Mouse (Mus musculus) limb, embryonic 13.5 days (tissue): ENCODE measurements around the gene Chrna1. TPM values are rescaled to one million over a fixed set of nuclear protein-coding genes. Genes with fewer than 3 reads are reported as not detected.
A peak's percentile ranks its signal among the peaks of the same experiment; 100 is the strongest.

Experiments used
- ATAC-seq: fragments of 200-750 bp; cut with Nextera tagmentation; 2 replicates; pipeline ENCODE4 v1.8.0; 2017; ENCODE audit warnings: low read depth, moderate number of reproducible peaks, moderate TSS enrichment; ENCODE audit not compliant: low FRiP score
- H3K27ac ChIP-seq: fragments of 300-500 bp; sonication (generic); 2 replicates; pipeline ENCODE4 v1.5.1; 2015; ENCODE audit warnings: inconsistent platforms, mild to moderate bottlenecking, moderate library complexity
- H3K27me3 ChIP-seq: fragments of 300-500 bp; sonication (generic); 2 replicates; pipeline ENCODE4 v1.6.1; 2015; ENCODE audit warnings: mild to moderate bottlenecking, inconsistent platforms
- H3K36me3 ChIP-seq: fragments of 300-500 bp; sonication (generic); 2 replicates; pipeline ENCODE4 v1.6.1; 2015; ENCODE audit warnings: inconsistent platforms, mild to moderate bottlenecking, moderate library complexity
- H3K4me1 ChIP-seq: fragments of 300-500 bp; sonication (generic); 2 replicates; pipeline ENCODE4 v1.6.1; 2015; ENCODE audit warnings: inconsistent platforms
- H3K4me2 ChIP-seq: fragments of 300-500 bp; sonication (generic); replicated peaks from 2 replicates; pipeline ENCODE4 v1.6.1; 2015; ENCODE audit warnings: inconsistent platforms, mild to moderate bottlenecking, moderate library complexity
- H3K4me3 ChIP-seq: fragments of 300-500 bp; sonication (generic); 2 replicates; pipeline ENCODE4 v1.5.1; 2015; ENCODE audit warnings: moderate library complexity, mild to moderate bottlenecking, inconsistent platforms
- H3K9ac ChIP-seq: fragments of 300-500 bp; sonication (generic); 2 replicates; pipeline ENCODE4 v1.6.1; 2015; ENCODE audit warnings: mild to moderate bottlenecking, inconsistent platforms
- H3K9me3 ChIP-seq: fragments of 300-500 bp; sonication (generic); 2 replicates; pipeline ENCODE4 v1.6.1; 2016; ENCODE audit warnings: inconsistent platforms
- WGBS: fragments of 180-500 bp; shearing (Covaris S2); methylation state at CpG from one replicate; pipeline ENCODE4 v1.1.7; 2015; 5-methylcytosine and 5-hydroxymethylcytosine counted together
- polyA plus RNA-seq: library from polyadenylated mRNA; unstranded; fragments of >200 nt; fragmentation: Nextera tagmentation; extraction: Ambion mirVana; gene quantifications from 2 replicates; pipeline ENCODE4 v1.2.1, GENCODE M21; 2015

The Chrna1 gene
- polyA plus RNA-seq, 1 experiment from 2014 or later: 14.4 TPM

DNA sequence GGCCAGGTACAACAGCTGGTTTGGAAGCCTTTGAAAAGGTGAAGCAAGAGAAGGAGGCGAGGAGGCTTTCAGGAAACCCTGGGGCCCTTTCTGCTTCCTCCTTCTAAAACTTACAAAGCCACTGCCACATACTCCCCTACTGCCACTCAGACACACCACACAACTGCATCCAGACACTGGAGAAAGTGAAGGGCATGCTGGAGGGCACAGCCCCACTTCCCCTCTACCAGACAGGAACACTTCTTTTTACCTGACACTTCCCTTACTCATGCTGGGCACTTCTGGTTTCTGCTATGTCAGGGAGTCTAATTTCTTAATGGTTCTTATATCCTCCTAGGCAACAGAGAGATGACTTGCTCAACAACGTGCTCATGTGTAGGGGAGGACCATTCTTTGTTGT is 31.6 kb downstream of the Chrna1 start:
- WGBS: 46% methylated on average over 2 of the region's 2 CpGs
- Histone ChIP-seq H3K36me3 (no peaks in the 10 kb centered on the region), H3K27me3 (no peaks in the 10 kb centered on the region), H3K9me3 (no peaks in the 10 kb centered on the region), H3K9ac (no peak overlapping the region), H3K27ac (no peak overlapping the region), H3K4me1 (peaks cover 34% of the 10 kb centered on the region), H3K4me3 (no peak overlapping the region), H3K4me2 (no peak overlapping the region)
- ATAC-seq: no peak

DNA sequence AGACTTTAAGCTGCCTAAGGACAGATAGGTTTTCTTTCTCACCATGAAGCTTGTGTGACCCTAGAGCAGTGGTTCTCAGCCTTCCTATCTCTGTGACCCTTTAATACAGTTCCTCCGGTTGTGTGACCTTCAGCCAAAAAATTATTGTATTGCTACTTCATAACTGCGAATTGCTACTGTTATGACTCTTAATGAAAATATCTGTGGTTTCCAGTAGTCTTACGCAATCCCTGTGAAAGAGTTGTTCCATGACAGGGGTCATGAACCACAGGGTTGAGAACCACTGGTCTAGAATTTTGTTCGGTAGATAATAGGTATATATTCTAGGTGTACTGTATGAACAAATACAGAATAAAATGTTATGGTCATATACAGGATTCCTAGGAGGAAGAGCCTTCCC is 32.9 kb downstream of the Chrna1 start:
- no peaks in the 10 kb centered on the region for H3K36me3 ChIP-seq
- H3K4me2 ChIP-seq: no peak overlapping the region
- no peaks in the 10 kb centered on the region for H3K9me3 ChIP-seq
- no peak overlapping the region for H3K9ac ChIP-seq
- H3K4me1 ChIP-seq: peaks cover 31% of the 10 kb centered on the region
- no peak overlapping the region for H3K4me3 ChIP-seq
- H3K27ac ChIP-seq: no peak overlapping the region
- H3K27me3 ChIP-seq: no peaks in the 10 kb centered on the region
- 92% methylated on average over 4 of the region's 4 CpGs for WGBS
- no peak for ATAC-seq

DNA sequence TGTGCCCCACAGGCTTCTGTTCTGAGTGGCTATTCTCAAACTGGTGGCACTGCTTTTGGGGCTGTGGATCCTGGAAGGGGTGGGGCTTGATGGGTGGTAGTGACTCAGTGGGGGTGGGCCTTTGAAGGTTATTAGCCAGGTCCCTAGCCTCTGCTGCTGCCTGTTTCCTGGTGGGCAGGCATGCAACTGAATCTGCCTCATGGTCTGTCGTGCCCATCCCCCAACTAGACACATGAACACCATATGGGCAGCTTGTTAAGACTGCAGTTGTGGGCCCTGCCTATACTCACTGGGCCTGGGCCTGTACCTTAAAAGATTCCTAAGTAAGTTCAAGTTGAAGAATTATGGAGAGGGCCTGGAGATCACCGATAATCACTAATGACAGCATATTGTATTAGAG is 34.6 kb downstream of the Chrna1 start:
- H3K27me3 ChIP-seq: no peaks in the 10 kb centered on the region
- H3K4me1 ChIP-seq: peaks cover 37% of the 10 kb centered on the region
- no peaks in the 10 kb centered on the region for H3K9me3 ChIP-seq
- H3K4me3 ChIP-seq: no peak overlapping the region
- peak overlapping the region; percentile 28; the same call in 1 of the 2 replicates for H3K27ac ChIP-seq
- H3K4me2 ChIP-seq: no peak overlapping the region
- ATAC-seq: 0 out of 2 replicates have a peak, but pooled peaks have one; percentile 62
- 22% methylated on average over 2 of the region's 2 CpGs for WGBS
- H3K9ac ChIP-seq: no peak overlapping the region
- no peaks in the 10 kb centered on the region for H3K36me3 ChIP-seq

DNA sequence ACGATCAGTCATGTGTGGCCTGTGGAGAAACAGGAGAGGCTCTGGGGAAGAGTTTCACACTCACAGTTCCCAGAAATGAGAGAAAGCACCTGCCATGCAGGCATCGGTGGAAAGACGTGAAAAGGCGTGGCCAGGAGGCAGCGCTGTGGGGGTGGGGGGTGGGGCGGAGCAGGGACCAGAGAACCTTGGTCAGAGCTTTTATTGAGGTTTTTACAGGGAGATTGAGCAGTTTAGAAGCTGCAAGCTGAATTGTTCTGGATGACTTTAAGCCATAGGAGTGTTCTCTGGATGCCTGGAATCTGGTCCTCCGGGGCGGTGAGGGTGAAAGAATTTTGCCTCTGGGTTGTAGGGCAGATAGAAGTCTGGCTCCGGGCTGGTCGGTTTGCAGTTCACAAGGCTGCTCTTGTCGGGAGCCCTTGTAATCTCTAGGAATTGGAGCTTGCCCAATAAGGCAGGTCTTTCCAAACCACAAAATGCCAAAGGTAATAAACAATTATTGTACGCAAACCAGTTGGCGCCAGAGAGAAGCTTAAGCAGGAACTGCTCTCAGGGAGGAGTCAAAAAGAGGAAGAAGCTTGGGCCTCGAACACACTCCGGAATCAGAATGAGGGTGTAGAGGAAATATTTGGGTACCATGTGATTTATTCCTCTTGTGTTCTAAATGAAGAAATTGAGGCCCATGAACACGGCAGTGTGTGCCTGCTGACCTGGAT is 39.5 kb downstream of the Chrna1 start:
- H3K27ac ChIP-seq: peak overlapping the region; percentile 52; the same call in 1 of the 2 replicates
- peaks cover 40% of the 10 kb centered on the region for H3K4me1 ChIP-seq
- H3K4me3 ChIP-seq: peak overlapping the region; percentile 16; the same call in 1 of the 2 replicates
- no peaks in the 10 kb centered on the region for H3K9me3 ChIP-seq
- H3K9ac ChIP-seq: no peak overlapping the region
- WGBS: 7% methylated on average over 16 of the region's 16 CpGs
- H3K4me2 ChIP-seq: peak overlapping the region; percentile 56
- peak; percentile 45 for ATAC-seq
- no peaks in the 10 kb centered on the region for H3K27me3 ChIP-seq
- no peaks in the 10 kb centered on the region for H3K36me3 ChIP-seq

DNA sequence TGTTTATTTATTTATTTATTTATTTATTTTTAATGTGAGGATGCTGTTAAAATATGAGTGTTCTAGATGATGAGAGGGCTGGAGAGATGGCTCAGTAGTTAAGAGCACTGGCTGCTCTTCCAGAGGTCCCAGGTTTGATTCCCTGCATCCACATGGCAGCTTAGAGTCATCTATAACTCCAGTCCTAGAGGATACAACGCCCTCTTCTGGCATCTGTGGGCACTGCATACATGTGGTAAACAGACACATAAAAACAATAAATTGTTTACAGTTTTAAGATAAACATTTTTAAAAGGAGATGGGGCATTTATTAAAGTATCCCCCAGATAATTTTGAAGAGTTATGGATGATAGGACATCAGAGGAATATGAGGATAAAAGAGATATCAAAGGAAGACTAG is 40.4 kb downstream of the Chrna1 start:
- Histone ChIP-seq H3K9ac (no peak overlapping the region), H3K4me1 (peaks cover 39% of the 10 kb centered on the region), H3K4me2 (no peak overlapping the region), H3K9me3 (no peaks in the 10 kb centered on the region), H3K27ac (no peak overlapping the region), H3K27me3 (no peaks in the 10 kb centered on the region), H3K36me3 (no peaks in the 10 kb centered on the region), H3K4me3 (no peak overlapping the region)
- 24% methylated on average over 1 of the region's 1 CpGs for WGBS
- ATAC-seq: no peak

DNA sequence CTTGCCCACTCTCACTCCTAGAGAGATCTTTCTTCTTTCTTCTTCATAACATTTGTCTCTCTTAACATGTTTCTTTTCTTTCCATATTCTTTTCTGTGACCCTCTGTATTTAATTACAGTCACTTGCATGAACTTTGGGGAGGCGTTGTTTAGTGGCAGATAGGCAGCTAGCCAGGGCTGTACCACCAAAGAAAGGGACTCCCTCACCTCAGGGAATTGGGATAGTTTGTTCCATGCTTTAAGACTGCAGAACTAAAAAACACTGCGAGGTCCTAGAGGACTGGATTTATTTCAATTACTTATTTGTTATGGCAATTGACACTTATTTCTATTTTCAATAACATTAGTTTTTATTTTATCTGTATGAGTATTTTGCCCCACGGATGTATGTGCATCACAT is 41.0 kb downstream of the Chrna1 start:
- peaks cover 41% of the 10 kb centered on the region for H3K4me1 ChIP-seq

DNA sequence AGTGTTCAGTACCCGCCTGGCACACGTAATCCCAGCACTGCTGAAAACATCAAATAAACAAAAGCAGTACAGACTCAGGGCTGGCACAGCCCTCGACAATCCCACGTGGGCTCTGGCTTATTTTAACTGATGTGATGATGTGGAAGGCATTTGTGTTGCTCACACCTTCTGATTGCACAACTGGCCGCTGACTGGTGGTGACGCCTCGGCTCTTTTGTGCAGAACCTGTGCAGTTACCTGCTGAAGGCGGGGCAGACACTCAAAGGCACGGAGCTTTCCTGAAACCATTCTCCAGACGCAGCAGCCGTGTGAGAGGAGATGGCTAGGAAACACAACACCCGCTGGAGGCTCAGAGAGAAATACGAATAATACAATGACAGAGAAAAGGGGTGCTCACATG is 41.5 kb downstream of the Chrna1 start:
- 61% methylated on average over 13 of the region's 13 CpGs for WGBS
- no peak for ATAC-seq
- H3K9ac ChIP-seq: no peak overlapping the region
- H3K4me3 ChIP-seq: no peak overlapping the region
- no peaks in the 10 kb centered on the region for H3K27me3 ChIP-seq
- no peaks in the 10 kb centered on the region for H3K36me3 ChIP-seq
- H3K4me1 ChIP-seq: peaks cover 35% of the 10 kb centered on the region
- H3K9me3 ChIP-seq: no peaks in the 10 kb centered on the region
- no peak overlapping the region for H3K27ac ChIP-seq
- no peak overlapping the region for H3K4me2 ChIP-seq

More for the DNA sequence above, 41.0 kb downstream of the Chrna1 start:
- H3K27me3 ChIP-seq: no peaks in the 10 kb centered on the region
- H3K27ac ChIP-seq: no peak overlapping the region
- H3K4me3 ChIP-seq: no peak overlapping the region
- ATAC-seq: no peak
- H3K9me3 ChIP-seq: no peaks in the 10 kb centered on the region
- H3K4me2 ChIP-seq: no peak overlapping the region
- no peaks in the 10 kb centered on the region for H3K36me3 ChIP-seq
- 77% methylated on average over 3 of the region's 3 CpGs for WGBS
- no peak overlapping the region for H3K9ac ChIP-seq

DNA sequence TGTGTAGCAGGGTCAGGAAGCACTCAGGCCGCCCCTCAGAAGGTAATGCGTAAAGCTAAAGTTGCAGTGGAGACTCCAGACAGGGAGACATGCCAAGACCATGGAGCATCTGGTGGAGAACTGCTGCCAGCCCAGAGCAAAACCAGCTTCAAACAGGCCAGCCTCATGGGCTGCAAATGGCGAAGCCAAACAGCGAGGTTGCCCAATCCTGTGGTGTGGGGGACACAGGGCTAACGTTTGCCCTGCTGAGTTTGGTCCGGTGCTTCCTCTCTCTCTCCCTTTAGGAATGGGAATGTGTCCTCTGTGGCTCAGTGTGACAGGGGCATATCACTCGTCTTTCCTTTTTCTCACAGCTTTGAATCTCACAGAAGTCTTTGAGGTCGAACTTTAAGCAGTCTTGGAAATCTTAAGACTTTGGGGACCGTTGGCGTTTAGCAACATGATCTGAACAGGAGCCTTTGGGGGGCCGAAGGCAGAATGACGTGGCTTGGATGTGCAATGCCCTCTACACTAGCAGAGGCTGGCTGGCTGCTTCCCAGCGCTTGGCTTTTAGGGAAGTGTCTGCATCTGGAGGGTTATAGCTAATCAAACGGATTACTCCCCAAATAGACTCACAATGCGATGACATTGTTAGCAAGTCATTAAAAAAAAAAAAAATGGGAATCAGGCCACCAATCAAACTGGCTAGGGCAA is 43.9 kb downstream of the Chrna1 start:
- H3K4me1 ChIP-seq: peaks cover 28% of the 10 kb centered on the region
- H3K27me3 ChIP-seq: no peaks in the 10 kb centered on the region
- H3K4me3 ChIP-seq: no peak overlapping the region
- no peak overlapping the region for H3K9ac ChIP-seq
- H3K27ac ChIP-seq: no peak overlapping the region
- no peaks in the 10 kb centered on the region for H3K36me3 ChIP-seq
- 65% methylated on average over 15 of the region's 15 CpGs for WGBS
- ATAC-seq: no peak
- no peaks in the 10 kb centered on the region for H3K9me3 ChIP-seq
- H3K4me2 ChIP-seq: no peak overlapping the region

DNA sequence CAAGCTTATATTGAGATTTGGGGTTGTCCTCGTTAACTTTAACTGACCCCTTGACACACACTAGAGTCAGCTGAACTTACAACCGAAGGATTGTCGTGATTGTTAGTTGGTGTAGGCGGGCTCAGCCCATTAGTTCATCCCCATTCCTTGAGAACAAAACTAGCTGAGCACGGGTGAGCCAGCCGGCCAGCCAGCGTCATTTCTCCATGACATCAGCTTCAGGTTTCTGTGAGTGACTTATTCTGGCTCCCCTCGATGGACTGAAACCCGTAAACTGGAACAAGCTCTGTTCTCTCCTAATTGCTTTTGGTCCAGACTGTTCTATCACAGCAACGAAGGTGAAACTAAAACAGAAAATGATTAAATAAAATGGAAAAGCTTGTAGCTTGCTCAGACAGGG is 45.4 kb downstream of the Chrna1 start:
- H3K9me3 ChIP-seq: no peaks in the 10 kb centered on the region
- H3K9ac ChIP-seq: no peak overlapping the region
- WGBS: 35% methylated on average over 10 of the region's 10 CpGs
- H3K4me1 ChIP-seq: peaks cover 19% of the 10 kb centered on the region
- no peaks in the 10 kb centered on the region for H3K27me3 ChIP-seq
- ATAC-seq: no peak
- H3K4me2 ChIP-seq: no peak overlapping the region
- no peak overlapping the region for H3K4me3 ChIP-seq
- no peaks in the 10 kb centered on the region for H3K36me3 ChIP-seq
- H3K27ac ChIP-seq: no peak overlapping the region

DNA sequence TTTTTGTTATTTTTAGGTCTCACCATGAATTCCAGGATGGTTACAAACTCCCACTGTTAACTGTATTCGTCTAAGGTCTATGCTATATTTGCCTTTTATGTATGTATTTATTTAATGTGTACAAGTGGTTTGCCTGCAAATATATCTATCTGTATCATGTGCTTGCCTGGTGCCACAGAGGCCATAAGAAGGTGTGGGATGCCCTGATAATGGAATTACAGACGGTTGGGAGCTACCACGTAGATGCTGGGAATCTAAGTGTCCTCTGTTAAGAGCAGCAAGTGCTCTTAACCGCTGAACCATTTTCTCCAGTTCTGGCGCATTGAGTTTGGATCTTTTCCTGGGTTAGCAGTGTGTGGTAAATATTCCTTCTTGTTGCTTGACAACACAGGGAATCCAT is 49.7 kb downstream of the Chrna1 start:
- no peak for ATAC-seq
- no peak overlapping the region for H3K4me2 ChIP-seq
- no peaks in the 10 kb centered on the region for H3K36me3 ChIP-seq
- H3K27me3 ChIP-seq: no peaks in the 10 kb centered on the region
- H3K9ac ChIP-seq: no peak overlapping the region
- H3K4me1 ChIP-seq: peaks cover 36% of the 10 kb centered on the region
- no peak overlapping the region for H3K4me3 ChIP-seq
- H3K27ac ChIP-seq: no peak overlapping the region
- 81% methylated on average over 5 of the region's 5 CpGs for whole genome bisulfite sequencing
- H3K9me3 ChIP-seq: no peaks in the 10 kb centered on the region

DNA sequence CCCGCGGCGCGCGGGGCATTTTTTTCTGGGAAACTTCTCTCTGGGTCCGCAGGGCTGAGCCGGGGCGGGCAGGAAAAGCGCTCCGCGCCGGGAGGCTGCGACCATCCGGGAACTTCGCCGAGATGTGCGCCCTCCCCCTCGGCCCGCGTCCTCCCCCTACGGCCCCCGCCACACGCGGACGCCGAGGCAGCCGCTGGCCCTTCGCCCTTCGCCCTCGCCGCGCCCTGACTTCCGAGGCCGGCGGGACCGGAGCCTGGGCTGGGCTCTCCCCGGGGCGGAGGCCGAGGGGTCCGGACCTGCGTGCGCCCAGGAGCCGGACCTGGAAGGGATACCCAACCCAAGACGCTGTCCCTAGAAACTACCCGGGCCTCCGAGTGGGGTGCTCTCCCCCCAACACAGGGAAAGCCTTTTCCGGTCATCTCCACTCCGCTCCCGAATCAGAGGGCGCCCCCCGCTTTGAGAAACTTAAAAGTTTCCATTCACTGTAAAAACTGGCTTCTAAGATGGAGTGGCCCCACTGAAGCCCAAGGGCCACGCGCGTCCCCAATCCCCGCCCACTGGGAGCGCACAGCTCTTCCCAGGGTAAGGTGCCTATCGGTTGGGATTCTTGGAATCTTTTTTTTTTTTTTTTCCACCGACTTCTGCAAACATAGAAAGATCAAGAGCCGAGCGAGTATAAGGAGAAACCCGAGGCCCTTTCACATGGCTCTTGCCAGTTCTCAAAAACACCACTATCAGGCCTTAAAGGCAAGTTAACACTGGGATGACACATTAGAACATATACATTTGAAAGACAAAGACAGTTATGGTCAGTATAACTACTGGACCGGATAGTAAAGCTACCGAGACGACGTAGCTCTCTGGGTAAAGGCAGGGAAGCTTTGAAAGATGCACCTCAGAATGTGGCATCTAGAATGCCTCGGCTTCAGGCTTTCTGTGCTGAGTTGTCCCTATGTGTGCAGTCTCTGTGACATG is 50.5 kb downstream of the Chrna1 start, which contains the start of gene Wipf1:
TSS of gene Wipf1 (minus strand) at position 379 of the 975 bp plus-strand sequence.
- Histone ChIP-seq H3K27ac (peak within 1 kb of the TSS; percentile 92), H3K4me3 (peak within 1 kb of the TSS; percentile 92), H3K36me3 (no peaks in the 10 kb centered on the region), H3K9ac (peak within 1 kb of the TSS; percentile 99), H3K4me2 (peak within 1 kb of the TSS; percentile 77), H3K4me1 (peaks cover 31% of the 10 kb centered on the region), H3K9me3 (no peaks in the 10 kb centered on the region), H3K27me3 (no peaks in the 10 kb centered on the region)
- ATAC-seq: peak; percentile 82
- 2% methylated on average over 59 of the region's 66 CpGs for WGBS
